Mouse (Mus musculus) E14TG2a.4 (cell line): ENCODE results near the gene Inpp5e.

ENCODE experiments used
- H3K27me3 ChIP-seq: 2 replicates; pipeline ENCODE4 v1.6.1; 2014; ENCODE audit warnings: low read length, control low read depth; ENCODE audit not compliant: insufficient read depth
- H3K36me3 ChIP-seq: 2 replicates; pipeline ENCODE4 v1.6.1; 2014; ENCODE audit warnings: low read length, control low read depth; ENCODE audit not compliant: insufficient read depth
- H3K4me1 ChIP-seq: replicated peaks from 2 replicates; pipeline ENCODE4 v1.6.1; 2014; ENCODE audit warnings: low read depth, low read length, control low read depth
- H3K4me3 ChIP-seq: replicated peaks from 2 replicates; pipeline ENCODE4 v1.5.1; 2014; ENCODE audit warnings: mild to moderate bottlenecking, low read length
- H3K9me3 ChIP-seq: 2 replicates; pipeline ENCODE4 v1.6.1; 2014; ENCODE audit warnings: low read length, control low read depth
- CTCF ChIP-seq: conservative IDR thresholded peaks from 2 replicates; pipeline ENCODE4 v1.5.1; 2014; ENCODE audit warnings: low read length
- NANOG ChIP-seq: IDR thresholded peaks from 2 replicates; pipeline ENCODE4 v1.6.1; 2014; ENCODE audit warnings: borderline replicate concordance, low read length, mixed read lengths
- POU5F1 ChIP-seq: IDR thresholded peaks from 2 replicates; pipeline ENCODE4 v1.6.1; 2014; ENCODE audit warnings: low read length, borderline replicate concordance

Gene Inpp5e

DNA sequence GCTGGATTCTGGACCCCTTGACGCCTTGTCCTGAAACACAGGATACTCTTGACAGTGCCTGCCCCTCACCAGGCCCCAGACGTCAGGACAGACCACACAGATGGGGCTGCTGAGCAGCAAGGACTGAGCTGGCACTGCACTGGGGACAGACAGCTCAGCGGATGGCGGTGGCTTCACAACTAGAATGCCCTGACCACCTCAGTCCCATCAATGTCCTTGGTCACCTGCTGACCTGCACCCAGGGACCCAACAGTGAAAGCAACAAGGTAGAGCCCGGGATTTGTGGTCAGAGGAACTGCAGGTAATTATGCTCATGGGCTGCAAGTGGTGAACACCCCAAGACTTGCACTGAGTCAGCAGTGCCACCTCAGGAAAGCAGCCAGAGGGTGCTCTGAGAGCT is 46.0 kb downstream of the Inpp5e start:
- TF ChIP-seq NANOG (no peak), CTCF (no peak), POU5F1 (no peak)
- Histone ChIP-seq H3K4me3 (no peak overlapping the region), H3K9me3 (no peaks in the 10 kb centered on the region), H3K36me3 (peaks cover 68% of the 10 kb centered on the region), H3K27me3 (peaks cover 8% of the 10 kb centered on the region; the same call in 1 of the 2 replicates), H3K4me1 (peaks cover 18% of the 10 kb centered on the region)

- no peak within 1 kb of the TSS for H3K4me3 ChIP-seq
- no peak for TF ChIP-seq CTCF
- TF ChIP-seq POU5F1, result no peak
- TF ChIP-seq NANOG, result no peak
- peaks cover 46% of the 10 kb centered on the region for H3K36me3 ChIP-seq
- peaks cover 12% of the 10 kb centered on the region; the same call in 1 of the 2 replicates for H3K27me3 ChIP-seq
- H3K9me3 ChIP-seq, result no peaks in the 10 kb centered on the region
- H3K4me1 ChIP-seq, result peaks cover 39% of the 10 kb centered on the region
These were observed 48.2 kb downstream of the Inpp5e start, which contains the start of gene Card9 for GRCm38 (mm10) chr2:26360772-26361171. Gene Card9 (minus strand): TSS chr2:26360918.

GRCm38 (mm10) chr2:26359983-26360382 is 49.0 kb downstream of the Inpp5e start:
- Histone ChIP-seq H3K4me3 (no peak overlapping the region), H3K4me1 (peaks cover 35% of the 10 kb centered on the region), H3K36me3 (peaks cover 38% of the 10 kb centered on the region), H3K9me3 (no peaks in the 10 kb centered on the region), H3K27me3 (peaks cover 12% of the 10 kb centered on the region; the same call in 1 of the 2 replicates)
- TF ChIP-seq CTCF (no peak), POU5F1 (no peak), NANOG (no peak)

- H3K9me3 ChIP-seq, result no peaks in the 10 kb centered on the region
- H3K4me1 ChIP-seq, result peaks cover 34% of the 10 kb centered on the region
- no peak overlapping the region for H3K4me3 ChIP-seq
- no peak for TF ChIP-seq CTCF
- TF ChIP-seq POU5F1, result no peak
- no peak for TF ChIP-seq NANOG
- H3K36me3 ChIP-seq, result peaks cover 28% of the 10 kb centered on the region
- H3K27me3 ChIP-seq, result peaks cover 12% of the 10 kb centered on the region; the same call in 1 of the 2 replicates
These were observed 50.2 kb downstream of the Inpp5e start for GRCm38 (mm10) chr2:26358667-26359320.

- H3K27me3 ChIP-seq, result peaks cover 19% of the 10 kb centered on the region; the same call in 1 of the 2 replicates
- TF ChIP-seq CTCF, result peak; percentile 5; the same call in 1 of the 2 replicates
- TF ChIP-seq NANOG, result no peak
- TF ChIP-seq POU5F1, result no peak
- H3K9me3 ChIP-seq, result no peaks in the 10 kb centered on the region
- peaks cover 15% of the 10 kb centered on the region for H3K36me3 ChIP-seq
- peaks cover 42% of the 10 kb centered on the region for H3K4me1 ChIP-seq
- peak overlapping the region; percentile 53 for H3K4me3 ChIP-seq
These were observed 51.5 kb downstream of the Inpp5e start for GRCm38 (mm10) chr2:26357484-26357883.

GRCm38 (mm10) chr2:26356678-26357077 is 52.3 kb downstream of the Inpp5e start:
- Histone ChIP-seq H3K27me3 (peaks cover 20% of the 10 kb centered on the region; the same call in 1 of the 2 replicates), H3K36me3 (peaks cover 11% of the 10 kb centered on the region), H3K9me3 (no peaks in the 10 kb centered on the region), H3K4me3 (peak overlapping the region; percentile 53), H3K4me1 (peaks cover 43% of the 10 kb centered on the region)
- no peak for TF ChIP-seq CTCF
- TF ChIP-seq POU5F1, result no peak
- TF ChIP-seq NANOG, result no peak

DNA sequence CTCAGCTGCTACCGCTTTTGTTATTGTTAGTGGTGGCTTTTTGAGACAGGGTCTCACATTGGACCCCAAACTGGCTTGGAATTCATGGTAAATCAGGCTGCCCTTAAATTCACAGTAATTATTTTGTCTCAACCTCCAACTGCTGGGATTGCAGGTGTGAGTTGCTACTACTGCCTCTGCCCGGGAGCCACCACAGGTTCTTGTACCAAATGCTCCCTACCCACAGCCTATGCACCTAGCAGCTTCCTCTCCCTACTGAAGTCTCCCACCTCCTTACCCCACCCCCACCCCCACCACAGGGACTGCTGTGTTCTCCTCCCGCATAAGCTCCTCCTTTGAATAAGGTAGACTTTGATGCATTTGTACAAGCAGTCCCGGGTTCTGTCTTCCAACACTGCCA is 52.8 kb downstream of the Inpp5e start:
- Histone ChIP-seq H3K36me3 (peaks cover 7% of the 10 kb centered on the region), H3K27me3 (peaks cover 20% of the 10 kb centered on the region; the same call in 1 of the 2 replicates), H3K4me1 (peaks cover 45% of the 10 kb centered on the region), H3K4me3 (no peak overlapping the region), H3K9me3 (no peaks in the 10 kb centered on the region)
- no peak for TF ChIP-seq CTCF
- no peak for TF ChIP-seq POU5F1
- no peak for TF ChIP-seq NANOG

DNA sequence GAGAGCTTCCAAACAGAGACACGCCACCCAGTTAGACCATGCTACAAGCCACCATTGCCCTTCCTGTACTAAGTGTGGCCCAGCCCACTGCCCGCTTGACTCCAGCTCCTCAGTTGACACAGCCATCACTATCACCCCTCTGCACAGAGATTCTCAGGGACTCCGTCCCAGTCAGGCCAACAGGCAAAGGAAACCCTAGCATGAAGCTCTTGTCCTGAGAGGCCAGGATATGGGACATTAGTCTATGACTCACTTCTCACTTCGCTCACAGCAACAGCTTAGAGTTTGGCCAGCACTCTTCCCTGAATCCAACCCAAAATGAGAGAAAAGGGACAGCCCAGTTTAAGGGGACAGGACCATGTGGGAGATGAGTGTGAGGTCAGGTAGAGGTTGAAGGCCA is 54.6 kb downstream of the Inpp5e start:
- no peaks in the 10 kb centered on the region for H3K9me3 ChIP-seq
- H3K36me3 ChIP-seq, result peaks cover 14% of the 10 kb centered on the region
- H3K27me3 ChIP-seq, result peaks cover 20% of the 10 kb centered on the region; the same call in 1 of the 2 replicates
- H3K4me1 ChIP-seq, result peaks cover 46% of the 10 kb centered on the region
- no peak overlapping the region for H3K4me3 ChIP-seq
- TF ChIP-seq NANOG (no peak), POU5F1 (no peak), CTCF (no peak)
